Mouse (Mus musculus): Measurements from ENCODE around the gene Tgm1.

Gene Tgm1

GRCm38 (mm10) chr14:55671833-55672740, 41.6 kb downstream of the Tgm1 start, which contains the start of the genes Gmpr2 and Nedd8:
Gmpr2 (plus strand) TSS chr14:55671941.
Nedd8 (minus strand) TSS chr14:55672124.
- DNase-seq (ENCODE audit: low spot score) = peak; percentile 86

GRCm38 (mm10) chr14:55671486-55671832, 42.3 kb downstream of the Tgm1 start:
- DNase-seq (ENCODE audit: low spot score) = no peak

- no peak for DNase-seq (ENCODE audit: low spot score)
Observed at GRCm38 (mm10) chr14:55660636-55661035, 53.1 kb downstream of the Tgm1 start.

GRCm38 (mm10) chr14:55659960-55660573, 53.7 kb downstream of the Tgm1 start, which contains the start of gene Mdp1:
Mdp1 (minus strand) TSS chr14:55660508.
- DNase-seq (ENCODE audit: low spot score) = peak; percentile 41

- no peak for DNase-seq (ENCODE audit: low spot score)
Observed at GRCm38 (mm10) chr14:55658011-55658410, 55.7 kb downstream of the Tgm1 start.

GRCm38 (mm10) chr14:55656935-55657334, 56.8 kb downstream of the Tgm1 start:
- DNase-seq (ENCODE audit: low spot score) = no peak

GRCm38 (mm10) chr14:55651528-55651927, 62.2 kb downstream of the Tgm1 start:
- DNase-seq (ENCODE audit: low spot score) = no peak
